Mouse (Mus musculus) embryo, embryonic 9.5 days (tissue): Measurements from ENCODE around the gene Proz.
A peak's percentile ranks its signal among the peaks of the same experiment; 100 is the strongest.
"Not testable (repeated sequence)": the region's sequence is repeated elsewhere in the genome, so short reads cannot be mapped to it uniquely, and the experiment has no call there.

Experiments used
- DNase-seq: peaks from one replicate; pipeline ENCODE4 v3.0.0-alpha.2; 2017; ENCODE audit errors: extremely low spot score

Gene Proz

DNA sequence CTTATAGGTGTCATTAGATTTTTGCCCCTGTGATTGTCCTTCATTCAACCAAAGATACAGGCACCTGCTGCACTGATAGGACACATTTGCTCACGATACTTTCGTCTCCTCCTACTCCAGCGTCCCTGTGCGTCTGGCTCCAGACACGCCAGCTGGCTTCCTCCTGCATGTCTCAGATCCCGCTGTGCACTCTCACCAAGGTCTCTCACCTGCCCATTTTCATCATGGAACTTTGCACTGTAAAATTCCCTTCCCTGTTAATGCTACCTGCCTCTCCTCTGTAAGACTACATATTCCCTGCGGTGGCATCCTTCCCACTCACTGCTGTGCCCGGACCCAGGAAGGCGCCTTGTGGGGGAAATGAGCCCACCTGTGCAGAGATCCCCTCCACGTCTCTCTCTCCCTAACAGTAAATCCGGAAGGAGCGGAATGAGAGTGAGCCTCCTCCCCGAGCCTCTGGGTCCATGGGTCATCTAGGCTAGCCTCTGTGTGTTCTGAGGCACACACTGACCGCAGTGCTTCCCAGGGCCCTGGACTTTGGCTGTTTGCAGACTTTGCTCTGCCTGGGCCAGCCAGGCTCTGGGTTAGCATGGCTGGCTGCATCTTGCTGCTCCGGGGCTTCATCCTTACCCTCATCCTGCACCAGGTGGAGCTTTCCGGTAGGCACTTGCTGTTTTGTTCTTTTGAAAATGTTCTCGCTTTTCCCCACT lies at the start of gene Proz:
TSS of gene Proz (plus strand) at position 474 of the 710 bp plus-strand sequence.
- no peak for DNase-seq

DNA sequence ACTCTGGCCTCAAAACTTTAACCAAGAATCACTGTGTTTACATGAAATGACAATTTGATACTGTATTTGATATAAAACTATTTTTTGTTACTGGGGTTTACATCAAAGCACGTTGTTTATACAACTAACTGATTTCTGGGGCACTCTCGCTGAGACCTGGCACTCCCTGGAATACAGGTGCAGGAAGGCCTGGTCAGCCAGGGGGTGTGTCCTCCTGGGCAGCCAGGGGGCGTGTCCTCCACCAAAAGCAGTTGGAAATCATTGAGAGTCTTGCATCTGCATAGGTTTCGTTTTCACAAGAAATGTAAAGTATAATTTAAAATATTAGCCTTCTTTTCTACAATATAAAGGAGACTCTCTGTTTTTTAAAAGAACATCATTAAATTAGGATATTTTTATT lies 41.2 kb upstream of the Proz start:
- no peak for DNase-seq

DNA sequence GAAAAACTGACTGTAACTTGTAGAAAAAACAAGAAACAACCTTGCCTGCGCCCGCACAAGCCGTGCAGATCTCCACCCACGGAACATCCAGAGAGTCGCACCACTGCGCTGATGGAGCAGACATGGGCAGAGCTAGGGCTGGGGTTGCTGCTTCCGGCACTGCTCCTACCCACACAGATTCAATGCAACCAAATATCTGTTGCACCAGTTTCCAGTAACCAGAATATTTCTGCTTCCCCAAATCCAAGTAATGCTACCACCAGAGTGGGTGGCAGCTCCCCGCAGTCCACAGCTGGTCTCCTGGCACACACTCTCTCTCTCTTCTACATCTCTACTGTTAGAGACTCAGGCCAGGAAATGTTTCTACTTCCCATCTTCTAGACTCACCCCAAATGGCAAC lies 38.9 kb upstream of the Proz start:
- no peak for DNase-seq

DNA sequence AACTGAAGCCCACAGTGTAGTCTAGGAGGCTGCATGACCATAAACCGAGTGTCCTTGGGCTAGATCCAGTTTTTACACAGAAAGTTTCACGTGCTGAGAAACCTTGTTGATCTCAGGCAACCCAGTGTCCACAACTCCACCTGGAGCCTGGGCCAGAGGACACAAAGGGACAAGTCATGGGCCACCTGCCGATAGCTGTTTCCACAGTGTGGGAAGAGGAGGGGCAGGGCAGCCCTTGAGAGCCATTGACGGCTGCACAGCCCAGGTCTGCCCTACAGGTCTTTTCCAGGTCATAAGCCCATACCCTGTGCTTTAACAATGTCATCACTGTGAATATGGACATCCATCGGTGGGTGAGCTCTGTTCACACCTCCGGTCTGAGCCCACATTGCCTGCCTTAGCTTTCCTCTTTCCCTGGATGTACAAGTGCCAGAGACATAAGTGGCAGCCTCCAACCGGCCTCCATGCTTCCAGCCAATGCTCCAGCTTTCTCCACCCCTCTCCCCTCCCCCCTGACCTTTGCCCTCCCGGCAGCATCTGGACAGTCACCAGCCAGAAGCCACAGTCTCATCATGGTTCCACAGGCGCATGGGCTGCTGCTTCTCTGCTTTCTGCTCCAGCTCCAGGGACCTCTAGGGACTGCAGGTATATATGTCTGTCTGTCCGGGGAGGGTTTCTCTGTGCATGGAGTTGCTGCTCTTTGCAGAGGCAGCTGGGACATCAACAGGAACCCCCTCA lies 35.1 kb upstream of the Proz start, which contains the start of gene F7:
TSS of gene F7 (plus strand) at position 548 of the 738 bp plus-strand sequence.
- DNase-seq, result peak; percentile 64

DNA sequence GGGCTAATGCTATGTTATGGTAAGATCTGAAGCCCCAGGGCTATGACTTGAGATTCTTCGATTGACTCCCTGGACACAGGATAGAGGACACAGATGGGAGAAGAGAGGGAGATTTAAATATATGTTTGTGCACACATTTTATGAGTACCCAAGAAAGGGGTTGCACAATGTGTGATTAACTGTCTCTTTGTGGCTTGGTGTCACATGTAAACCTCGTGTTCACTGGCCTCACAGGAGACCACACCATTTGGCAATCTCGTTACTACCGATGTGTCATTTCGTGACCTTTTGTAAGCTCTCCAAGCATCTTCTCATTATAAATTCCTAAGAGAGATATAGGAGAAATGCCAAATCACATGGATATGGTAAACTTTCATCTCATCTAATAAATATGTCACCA lies 33.1 kb upstream of the Proz start:
- no peak for DNase-seq

DNA sequence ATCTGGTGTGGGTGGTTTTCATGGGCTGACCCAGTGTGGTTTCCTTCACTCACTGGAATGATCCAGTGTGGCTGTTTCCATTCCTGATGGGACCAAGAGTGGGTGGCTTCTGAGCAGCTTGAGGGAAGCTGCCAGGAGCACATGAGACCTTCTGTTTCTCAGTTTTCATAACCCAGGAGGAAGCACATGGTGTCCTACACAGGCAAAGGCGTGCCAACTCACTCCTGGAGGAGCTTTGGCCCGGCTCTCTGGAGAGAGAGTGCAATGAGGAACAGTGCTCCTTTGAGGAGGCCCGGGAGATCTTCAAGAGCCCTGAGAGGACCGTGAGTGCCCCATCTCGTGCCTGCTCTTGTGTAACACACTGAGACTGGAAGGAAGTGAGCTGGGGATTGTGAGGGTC lies 32.2 kb upstream of the Proz start:
- DNase-seq, result no peak

DNA sequence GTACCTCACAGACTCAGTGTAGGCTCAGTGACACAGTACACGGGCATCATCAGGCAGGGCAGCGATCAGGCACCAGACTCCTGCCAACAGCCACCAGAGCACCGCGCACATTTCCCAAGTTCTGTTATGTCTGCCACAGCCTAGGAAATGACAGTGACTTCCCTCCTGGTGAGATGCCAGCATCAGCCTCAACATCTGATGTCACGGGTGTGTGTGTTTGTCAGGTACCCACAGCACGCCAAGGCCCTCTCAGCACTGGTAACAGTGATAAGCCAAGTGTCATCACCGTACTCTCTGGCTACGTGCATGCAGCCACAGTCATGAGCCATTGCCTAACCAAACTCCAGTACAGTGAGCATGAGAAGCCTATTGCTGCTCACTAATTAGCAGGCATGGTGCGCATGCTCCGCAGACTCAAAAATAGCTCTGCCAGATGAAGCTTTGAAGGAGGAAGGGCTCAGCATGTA lies 24.3 kb upstream of the Proz start:
- no peak for DNase-seq

DNA sequence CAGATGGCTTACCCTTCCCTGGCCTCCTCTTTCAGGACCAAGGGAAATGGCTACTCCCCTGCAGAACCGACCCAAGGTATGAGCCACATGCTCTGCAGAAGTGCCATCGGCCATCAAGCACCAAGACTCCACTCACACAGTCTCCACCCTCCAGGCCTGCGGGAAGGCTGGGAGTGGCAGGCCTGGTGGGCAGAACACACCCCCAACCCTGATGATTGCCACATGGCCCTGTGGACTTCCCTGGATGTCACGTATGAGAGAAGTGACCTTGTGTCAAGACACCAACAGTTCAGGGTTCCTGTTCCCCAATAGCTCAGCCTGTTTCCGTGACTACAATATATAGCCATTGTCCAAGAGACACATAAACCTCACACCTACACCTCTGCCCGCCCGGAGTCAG lies 23.7 kb upstream of the Proz start, which contains the start of gene F10:
TSS of gene F10 (plus strand) at position 294 of the 400 bp plus-strand sequence.
- no peak for DNase-seq

DNA sequence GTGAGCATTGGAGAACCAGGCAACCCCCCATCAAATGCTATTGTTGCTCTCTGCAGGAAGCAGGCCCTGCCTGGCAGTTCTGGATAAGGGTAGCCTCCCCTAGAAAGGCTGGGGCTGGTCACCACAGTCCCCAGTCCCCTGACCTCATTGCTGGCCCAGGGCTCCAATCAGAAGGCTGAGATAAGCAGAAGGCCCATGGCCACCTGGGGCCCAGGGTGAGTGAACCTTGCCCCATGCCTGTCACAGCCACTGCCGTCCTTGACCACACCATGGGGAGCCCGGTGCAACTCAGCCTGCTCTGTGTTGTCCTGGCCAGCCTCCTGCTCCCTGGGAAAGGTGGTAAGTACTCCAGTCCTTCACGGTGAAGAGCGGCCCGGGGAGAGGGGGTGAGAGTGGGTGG lies 23.1 kb upstream of the Proz start:
- DNase-seq, result no peak

DNA sequence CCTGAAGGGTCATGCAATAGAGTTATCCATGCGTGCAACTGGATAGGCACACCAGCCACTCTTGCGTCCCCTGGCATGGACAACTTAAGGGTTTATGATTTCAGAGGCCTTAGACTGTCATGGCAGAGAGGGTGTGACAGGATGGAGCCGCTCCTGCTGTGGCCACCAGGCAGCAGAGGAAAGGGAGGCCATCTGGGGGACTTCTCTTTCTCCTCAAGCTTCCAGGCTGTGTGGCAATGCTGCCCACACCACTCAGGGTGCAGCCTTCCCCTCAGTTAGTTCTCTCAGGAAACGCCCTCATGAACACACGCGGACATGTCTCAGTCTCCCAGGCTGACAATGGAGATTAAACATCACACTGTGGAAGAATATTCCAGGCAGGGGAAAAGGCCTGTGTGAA lies 21.7 kb upstream of the Proz start:
- DNase-seq, result no peak

DNA sequence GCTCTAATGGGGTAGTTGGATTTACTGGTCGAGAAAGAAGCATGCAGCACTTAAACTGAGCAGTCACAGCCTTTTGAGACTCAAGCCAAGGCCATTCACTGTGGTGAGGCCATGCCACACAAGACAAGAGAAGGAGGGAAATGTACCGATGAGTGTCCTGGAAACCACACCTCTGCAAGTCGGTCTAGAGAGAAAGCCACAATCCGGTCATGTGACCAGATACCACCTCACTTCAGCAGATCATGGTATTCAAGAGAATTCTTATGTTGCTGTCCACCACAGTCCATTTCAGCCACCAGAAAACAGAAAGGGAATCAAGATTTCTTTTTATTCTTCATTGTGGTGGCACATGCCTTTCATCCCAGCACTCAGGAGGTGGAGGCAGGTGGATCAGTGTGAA lies 19.3 kb upstream of the Proz start:
- no peak for DNase-seq

DNA sequence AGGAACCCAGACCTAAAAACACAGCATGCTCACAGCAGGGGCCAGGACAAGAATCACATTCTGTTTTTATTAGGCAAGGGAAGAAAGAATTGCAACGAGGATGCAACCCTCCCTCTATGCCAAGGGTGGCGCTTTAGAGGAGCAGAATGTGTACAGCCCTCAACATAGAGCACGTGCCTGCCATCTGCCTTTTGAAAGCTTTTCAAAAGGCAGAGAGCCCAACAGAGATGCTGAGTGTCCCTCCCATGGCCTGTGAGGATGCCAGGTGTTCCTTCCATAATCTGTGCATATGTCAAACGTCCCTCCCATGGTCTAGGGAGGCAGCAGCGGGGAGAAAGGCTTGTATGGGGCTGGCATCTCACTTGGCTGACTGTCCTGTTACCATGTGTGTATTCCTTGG lies 13.1 kb upstream of the Proz start:
- DNase-seq, result no peak

DNA sequence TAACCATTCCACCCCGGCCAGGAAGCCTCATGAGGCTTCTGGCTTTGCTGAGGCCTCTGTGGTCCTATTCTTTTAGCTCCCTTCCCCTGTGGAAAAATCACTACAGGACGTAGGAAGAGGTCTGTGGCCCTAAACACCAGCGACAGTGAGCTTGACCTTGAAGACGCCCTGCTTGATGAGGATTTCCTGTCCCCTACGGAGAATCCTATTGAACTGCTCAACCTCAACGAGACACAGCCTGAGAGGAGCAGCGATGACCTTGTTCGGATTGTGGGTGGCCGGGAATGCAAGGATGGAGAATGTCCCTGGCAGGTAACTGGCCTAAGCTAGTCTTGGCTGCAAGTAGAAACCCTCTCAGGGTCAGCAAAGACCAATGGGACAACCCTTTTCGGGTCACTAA lies 10.2 kb upstream of the Proz start:
- DNase-seq, result no peak

DNA sequence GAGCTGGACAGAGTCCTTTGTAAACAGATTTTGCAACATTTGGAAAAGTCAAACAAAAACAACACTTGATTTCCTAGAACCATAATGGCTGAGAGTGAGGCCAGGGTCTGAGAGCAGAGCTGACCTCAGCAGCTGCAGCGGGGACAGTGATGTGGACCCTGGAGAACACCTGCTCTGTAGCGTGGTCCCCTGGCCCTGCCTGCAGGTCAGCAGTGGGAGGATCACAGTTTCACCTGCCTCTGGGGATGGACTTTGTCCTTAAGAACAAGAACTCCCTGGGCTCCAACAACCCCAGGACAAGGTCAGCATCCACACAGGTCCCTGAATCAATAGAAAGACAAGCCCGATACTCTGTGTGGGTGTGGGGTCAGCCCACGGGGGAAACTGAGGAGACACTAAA lies 3.4 kb upstream of the Proz start:
- DNase-seq, result no peak

DNA sequence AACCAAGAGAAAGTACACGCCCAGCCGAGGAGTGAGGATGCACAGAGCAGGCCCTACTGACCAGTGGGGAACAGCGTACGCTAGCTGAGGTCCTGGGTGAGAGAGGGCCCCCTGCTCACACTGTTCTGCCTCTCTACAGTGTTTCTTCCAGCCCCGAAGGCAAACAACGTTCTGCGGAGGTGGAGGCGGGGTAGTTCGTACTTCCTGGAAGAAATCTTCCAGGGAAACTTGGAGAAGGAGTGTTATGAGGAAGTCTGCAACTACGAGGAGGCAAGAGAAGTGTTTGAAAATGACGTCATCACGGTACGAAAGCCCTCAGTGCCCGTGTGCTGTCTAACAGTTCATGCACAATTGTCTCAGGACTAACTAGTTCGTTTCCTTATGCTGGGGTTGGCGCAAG lies 2.4 kb downstream of the Proz start:
- no peak for DNase-seq

DNA sequence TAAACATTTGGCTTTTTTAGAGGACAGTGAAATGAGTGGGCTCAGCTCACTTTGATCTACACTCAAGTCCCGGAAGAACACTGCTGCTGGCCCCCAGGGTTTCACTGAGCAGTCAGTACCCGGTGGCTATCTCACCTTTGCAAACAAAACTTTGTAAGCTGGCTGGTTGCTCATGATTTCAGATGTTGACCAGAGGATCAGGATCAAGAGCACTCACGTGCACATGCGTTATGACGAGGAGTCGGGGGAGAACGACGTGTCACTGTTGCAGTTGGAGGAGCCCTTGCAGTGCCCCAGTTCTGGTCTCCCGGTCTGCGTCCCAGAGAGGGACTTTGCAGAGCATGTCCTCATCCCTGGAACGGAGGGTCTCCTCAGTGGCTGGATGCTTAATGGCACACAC lies 12.5 kb downstream of the Proz start:
- no peak for DNase-seq

DNA sequence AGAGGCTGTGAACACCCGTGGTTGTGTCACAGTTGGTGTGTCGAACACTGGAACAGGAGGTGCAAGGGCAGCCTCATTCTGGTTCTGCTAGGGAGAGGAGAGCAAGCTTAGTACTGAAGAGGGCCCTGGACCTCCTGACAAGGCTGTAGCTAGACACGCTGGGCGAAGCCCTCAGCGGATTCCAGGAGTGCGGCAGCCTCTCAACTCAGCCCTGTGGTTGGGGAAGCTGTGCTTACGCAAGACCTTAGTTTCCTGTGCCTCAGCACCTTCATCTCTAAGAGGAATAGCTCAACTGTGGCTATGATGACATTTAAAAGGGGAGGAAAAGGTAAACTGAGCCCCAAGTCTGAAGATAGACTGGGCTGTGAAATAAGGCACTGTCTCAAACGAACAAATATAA lies 14.3 kb downstream of the Proz start:
- no peak for DNase-seq

DNA sequence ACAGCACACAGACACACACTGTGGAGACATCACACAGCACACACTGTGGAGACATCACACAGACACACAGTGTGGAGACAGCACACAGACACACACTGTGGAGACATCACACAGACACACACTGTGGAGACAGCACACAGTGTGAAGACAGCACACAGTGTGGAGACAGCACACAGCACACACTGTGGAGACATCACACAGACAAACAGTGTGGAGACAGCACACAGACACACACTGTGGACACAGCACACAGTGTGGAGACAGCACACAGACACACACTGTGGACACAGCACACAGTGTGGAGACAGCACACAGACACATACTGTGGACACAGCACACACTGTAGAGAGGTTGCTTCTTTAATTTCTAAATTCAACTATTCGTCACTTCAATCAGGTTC lies 14.9 kb downstream of the Proz start:
- DNase-seq, result not testable (repeated sequence)

DNA sequence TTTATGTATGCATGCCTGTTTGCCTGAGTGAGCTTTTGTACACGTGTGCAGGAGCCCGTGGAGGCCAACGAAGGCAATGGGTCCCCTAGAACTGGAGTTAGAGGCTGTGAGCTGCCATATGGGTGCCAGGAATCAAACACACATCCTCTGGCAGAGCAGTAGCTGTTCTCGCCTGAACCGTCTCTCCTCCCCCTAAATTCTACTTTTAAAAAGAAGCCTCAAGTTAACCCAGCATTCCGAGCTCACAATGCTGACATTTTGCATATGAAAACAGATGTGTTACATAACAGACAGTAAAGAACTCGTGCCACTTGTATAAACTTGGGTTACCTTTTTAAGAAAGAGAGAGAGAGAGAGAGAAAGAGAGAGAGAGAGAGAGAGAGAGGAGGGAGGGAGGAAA lies 16.8 kb downstream of the Proz start:
- DNase-seq, result no peak

DNA sequence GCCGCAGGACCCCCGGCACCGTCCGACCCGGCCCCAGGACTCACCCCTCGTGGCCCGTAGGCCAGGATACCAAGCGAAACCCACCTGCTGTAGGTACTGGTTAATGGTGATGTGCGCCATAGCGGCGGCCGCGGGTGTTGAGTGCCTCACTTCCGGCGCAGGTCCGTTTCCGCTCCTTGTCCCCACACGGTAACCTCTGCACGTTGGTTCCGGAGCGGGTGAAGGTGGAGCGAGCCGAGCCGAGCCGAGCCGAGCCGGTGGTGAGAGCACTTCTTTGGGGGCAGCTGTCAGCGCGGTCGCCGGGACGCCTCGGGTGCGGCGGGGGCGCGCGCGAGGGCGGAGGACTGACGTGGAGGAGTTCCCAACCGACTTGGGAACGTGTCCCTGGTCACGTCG lies 44.0 kb downstream of the Proz start:
- DNase-seq, result peak; percentile 94

DNA sequence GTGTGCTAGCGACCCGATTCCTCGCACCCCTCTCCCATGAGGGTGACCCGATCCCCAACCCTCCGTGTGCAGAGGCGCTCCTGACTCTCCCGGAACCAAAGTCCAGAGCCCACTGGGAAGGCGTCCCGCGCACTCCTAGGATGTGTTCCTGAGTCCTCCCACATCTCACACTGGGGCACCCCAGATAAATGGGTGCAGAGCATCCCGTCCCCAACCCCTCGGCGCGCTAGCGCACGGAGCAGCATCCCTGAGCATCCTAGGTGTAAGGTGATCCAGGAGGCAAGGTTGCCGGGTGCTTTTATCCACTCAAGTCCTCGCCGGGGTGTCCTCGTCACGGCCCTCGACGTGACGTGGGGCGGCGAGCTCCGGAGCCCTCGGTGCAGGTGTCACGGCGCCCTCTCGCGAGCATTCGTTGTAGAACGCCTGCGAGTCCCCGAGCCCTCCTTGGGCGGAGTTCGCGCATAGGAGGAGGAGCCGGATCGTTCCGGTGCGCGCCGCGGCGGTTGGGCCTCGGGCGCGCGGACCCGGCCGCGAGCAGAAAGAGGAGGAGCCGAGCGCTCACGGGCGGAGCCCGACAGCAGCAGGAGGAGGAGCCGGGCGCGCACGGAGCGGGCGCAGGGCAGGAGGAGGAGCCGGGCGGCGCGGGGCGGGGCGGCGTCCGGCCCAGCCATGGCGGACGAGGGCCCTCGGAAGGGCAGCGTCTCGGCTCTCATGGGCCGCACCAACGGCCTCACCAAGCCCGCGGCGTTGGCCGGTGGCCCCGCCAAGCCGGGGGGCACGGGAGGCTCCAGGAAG lies 44.6 kb downstream of the Proz start, which contains the start of the genes Pcid2 and Cul4a:
TSS of gene Pcid2 (minus strand) at position 373 of the 795 bp plus-strand sequence.
TSS of gene Cul4a (plus strand) at position 535 of the 795 bp plus-strand sequence.
- DNase-seq, result peak; percentile 97

DNA sequence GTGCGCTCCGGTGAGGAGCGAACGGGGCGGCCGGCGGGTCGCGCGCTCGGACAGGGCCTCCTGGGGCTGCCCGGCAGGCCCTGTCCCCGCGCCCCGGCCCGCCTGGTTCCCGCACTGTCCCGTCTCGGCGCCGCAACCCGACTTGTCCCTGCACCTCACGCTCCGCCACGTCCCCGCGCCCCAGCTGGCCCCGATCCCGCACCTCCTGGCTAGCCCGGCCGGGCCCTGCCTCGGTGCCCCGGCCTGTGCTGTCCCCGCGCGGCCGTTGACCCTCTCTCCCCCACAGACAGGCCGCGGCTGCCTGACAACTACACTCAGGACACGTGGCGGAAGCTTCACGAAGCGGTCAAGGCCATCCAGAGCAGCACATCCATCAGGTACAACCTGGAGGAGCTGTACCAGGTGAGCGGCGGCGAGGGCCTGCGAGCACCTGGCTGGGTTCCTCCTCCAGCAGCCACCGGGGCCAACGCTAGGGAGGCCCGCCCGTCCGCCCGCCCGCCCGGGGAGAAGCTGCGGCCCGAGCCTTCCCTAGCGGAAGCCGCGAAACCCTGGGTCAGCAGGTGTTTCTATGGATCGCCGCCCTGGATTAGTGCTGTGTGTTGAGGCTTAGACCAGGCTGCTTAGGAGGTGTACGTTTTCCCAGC lies 45.3 kb downstream of the Proz start:
- peak; percentile 69 for DNase-seq
